Mouse (Mus musculus): ENCODE measurements around the gene Nos1.

The Nos1 gene

GRCm38 (mm10) chr5:118005728-118006127 lies 224.9 kb downstream of the Nos1 start:
- no peak for DNase-seq

- no peak for DNase-seq
These were observed 227.5 kb downstream of the Nos1 start for GRCm38 (mm10) chr5:118008344-118008743.

Measured in layer of hippocampus, adult 9-11 months (tissue).